Mouse (Mus musculus): ENCODE data around the gene Sdhb.

GRCm38 (mm10) chr4:140946580-140947205 lies 14.3 kb upstream of the Sdhb start:
- no peak for TF ChIP-seq TAL1 (IDR thresholded peaks at IDR 0.05; ENCODE audit: low read length)
- no peak for TF ChIP-seq GATA1 (IDR thresholded peaks at IDR 0.05; ENCODE audit: low read length)
